Mouse (Mus musculus): ENCODE results near the gene Tbck. TPM values are rescaled to one million over a fixed set of nuclear protein-coding genes. Genes with fewer than 3 reads are reported as not detected.

Gene Tbck
- polyA plus RNA-seq, 1 experiment from 2014 or later: 12.5 TPM

DNA sequence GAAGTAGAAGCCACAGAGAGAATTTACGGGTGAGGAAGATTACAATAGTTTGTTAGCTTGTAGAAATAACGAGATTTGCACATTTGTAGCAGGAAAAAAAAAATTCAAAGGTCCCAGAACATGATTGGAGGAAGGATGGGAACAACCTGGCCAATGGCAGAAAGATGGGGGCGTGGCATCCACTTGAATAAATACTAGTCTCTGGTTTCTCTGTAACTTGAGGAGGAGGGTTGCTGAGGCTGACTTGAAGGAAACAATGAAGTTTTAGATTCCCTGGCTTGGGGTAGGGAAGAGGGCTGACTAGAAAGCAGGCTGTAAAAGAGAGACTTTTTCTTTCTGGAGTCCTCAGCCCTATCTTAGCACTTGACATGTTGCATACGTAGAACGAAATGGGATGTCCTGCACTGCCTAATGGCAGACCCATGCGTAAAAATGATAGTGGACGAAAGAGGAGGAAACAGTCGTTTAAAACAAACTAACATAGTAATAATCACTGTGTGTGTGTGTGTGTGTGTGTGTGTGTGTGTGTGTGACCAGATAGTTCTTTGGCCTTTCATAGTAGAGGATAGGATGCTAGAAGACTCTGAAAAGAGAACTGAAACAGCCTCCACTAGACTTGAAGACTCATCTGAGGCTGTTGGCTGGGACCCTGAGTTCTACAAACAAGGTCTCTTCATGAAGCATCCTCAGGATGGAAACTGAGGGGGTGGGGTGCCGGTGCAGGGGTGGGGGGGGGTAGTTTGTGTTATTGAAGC, 171.7 kb downstream of the Tbck start:
- H3K9ac ChIP-seq: no peak overlapping the region
- 59% methylated on average over 9 of the region's 9 CpGs for WGBS
- H3K9me3 ChIP-seq (replicated peaks): no peaks in the 10 kb centered on the region
- no peak for ATAC-seq (replicated peaks; ENCODE audit: insufficient number of reproducible peaks, insufficient read depth, low FRiP score, low read depth)
- no peaks in the 10 kb centered on the region for H3K36me3 ChIP-seq
- H3K27ac ChIP-seq: no peak overlapping the region
- H3K27me3 ChIP-seq: no peaks in the 10 kb centered on the region
- peaks cover 11% of the 10 kb centered on the region; the same call in 1 of the 2 replicates for H3K4me1 ChIP-seq (replicated peaks)
- H3K4me3 ChIP-seq: no peak overlapping the region
- no peak overlapping the region for H3K4me2 ChIP-seq

DNA sequence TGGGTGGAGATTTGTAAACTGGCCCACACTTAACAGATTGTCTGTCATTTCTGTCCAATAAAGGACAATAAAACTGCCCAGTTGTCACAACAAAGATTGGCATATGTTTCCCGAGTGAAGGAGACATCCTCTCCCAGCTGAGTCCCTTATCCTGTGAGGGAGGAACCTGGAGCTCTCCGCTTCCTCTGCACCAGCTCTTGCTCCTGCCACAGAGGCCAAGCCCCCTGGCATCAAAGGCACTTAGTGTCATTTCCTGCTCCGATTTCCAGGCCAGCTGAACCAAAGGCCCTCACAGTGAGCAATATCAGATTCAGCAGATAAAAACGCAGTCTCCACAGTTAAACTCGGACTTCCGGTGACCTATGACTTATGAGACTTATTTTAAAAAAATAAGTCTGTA, 172.7 kb downstream of the Tbck start:
- Histone ChIP-seq H3K36me3 (no peaks in the 10 kb centered on the region), H3K4me2 (no peak overlapping the region), H3K27me3 (no peaks in the 10 kb centered on the region), H3K27ac (no peak overlapping the region), H3K4me3 (no peak overlapping the region), H3K9me3 (replicated peaks) (no peaks in the 10 kb centered on the region), H3K9ac (no peak overlapping the region), H3K4me1 (replicated peaks) (peaks cover 11% of the 10 kb centered on the region; the same call in 1 of the 2 replicates)
- ATAC-seq (replicated peaks; ENCODE audit: insufficient number of reproducible peaks, insufficient read depth, low FRiP score, low read depth): no peak
- 48% methylated on average over 6 of the region's 6 CpGs for WGBS

DNA sequence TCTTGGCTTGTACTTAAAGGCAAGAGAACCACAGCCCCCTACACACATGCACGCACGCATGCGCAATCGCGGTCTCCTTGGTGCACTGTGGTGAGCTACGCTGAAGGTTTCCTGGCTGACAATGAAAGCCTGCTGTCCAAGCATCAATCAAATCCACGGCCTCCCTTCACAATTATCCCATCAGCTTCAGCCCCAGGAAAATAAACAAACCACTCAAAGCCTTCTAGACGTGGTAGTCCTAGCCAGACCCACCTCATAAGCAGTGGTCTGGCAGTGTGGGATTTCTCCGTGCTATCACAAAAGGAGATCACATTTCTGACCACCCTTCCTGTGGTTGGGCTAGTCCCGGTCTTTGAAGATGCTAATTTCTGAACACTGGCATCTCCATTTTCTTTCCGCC, 174.9 kb downstream of the Tbck start:
- Histone ChIP-seq H3K4me1 (replicated peaks) (0 out of 2 replicates have a peak, but pooled peaks cover 5% of the 10 kb centered on the region), H3K9ac (no peak overlapping the region), H3K36me3 (no peaks in the 10 kb centered on the region), H3K4me3 (no peak overlapping the region), H3K27ac (no peak overlapping the region), H3K27me3 (no peaks in the 10 kb centered on the region), H3K9me3 (replicated peaks) (no peaks in the 10 kb centered on the region), H3K4me2 (no peak overlapping the region)
- ATAC-seq (replicated peaks; ENCODE audit: insufficient number of reproducible peaks, insufficient read depth, low FRiP score, low read depth): no peak
- WGBS: 57% methylated on average over 11 of the region's 11 CpGs

DNA sequence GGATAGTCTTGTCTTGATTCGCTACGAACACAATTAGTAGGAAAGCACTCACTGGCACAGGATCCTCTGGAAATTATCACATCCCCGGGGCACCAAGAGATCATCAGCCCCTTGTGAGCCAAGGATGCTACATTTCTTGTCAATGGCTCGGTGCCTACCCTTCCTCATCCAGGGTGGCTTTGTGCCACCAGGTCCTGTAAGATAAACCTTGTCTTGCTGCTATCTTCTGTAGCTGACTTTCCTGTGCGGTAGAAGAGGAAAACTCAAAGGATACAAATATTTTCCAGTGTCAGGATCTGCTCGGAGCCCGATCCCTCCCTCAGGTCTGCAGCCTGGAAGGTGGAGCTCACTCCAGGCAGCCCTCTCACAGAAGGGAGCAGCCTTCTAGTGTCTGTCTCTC, 175.6 kb downstream of the Tbck start:
- 0 out of 2 replicates have a peak, but pooled peaks cover 5% of the 10 kb centered on the region for H3K4me1 ChIP-seq (replicated peaks)
- H3K36me3 ChIP-seq: no peaks in the 10 kb centered on the region
- no peaks in the 10 kb centered on the region for H3K27me3 ChIP-seq
- H3K4me2 ChIP-seq: no peak overlapping the region
- no peak overlapping the region for H3K4me3 ChIP-seq
- 60% methylated on average over 7 of the region's 7 CpGs for WGBS
- no peak for ATAC-seq (replicated peaks; ENCODE audit: insufficient number of reproducible peaks, insufficient read depth, low FRiP score, low read depth)
- H3K27ac ChIP-seq: no peak overlapping the region
- no peak overlapping the region for H3K9ac ChIP-seq
- no peaks in the 10 kb centered on the region for H3K9me3 ChIP-seq (replicated peaks)

- no peaks in the 10 kb centered on the region for H3K27me3 ChIP-seq
- WGBS: 79% methylated on average over 8 of the region's 8 CpGs
- 0 out of 2 replicates have a peak, but pooled peaks cover 5% of the 10 kb centered on the region for H3K4me1 ChIP-seq (replicated peaks)
- no peak for ATAC-seq (replicated peaks; ENCODE audit: insufficient number of reproducible peaks, insufficient read depth, low FRiP score, low read depth)
- no peaks in the 10 kb centered on the region for H3K9me3 ChIP-seq (replicated peaks)
- H3K27ac ChIP-seq: no peak overlapping the region
- H3K4me3 ChIP-seq: no peak overlapping the region
- no peak overlapping the region for H3K9ac ChIP-seq
- H3K36me3 ChIP-seq: no peaks in the 10 kb centered on the region
- H3K4me2 ChIP-seq: no peak overlapping the region
Measured at GRCm38 (mm10) chr3:132860796-132861195, 176.9 kb downstream of the Tbck start.

DNA sequence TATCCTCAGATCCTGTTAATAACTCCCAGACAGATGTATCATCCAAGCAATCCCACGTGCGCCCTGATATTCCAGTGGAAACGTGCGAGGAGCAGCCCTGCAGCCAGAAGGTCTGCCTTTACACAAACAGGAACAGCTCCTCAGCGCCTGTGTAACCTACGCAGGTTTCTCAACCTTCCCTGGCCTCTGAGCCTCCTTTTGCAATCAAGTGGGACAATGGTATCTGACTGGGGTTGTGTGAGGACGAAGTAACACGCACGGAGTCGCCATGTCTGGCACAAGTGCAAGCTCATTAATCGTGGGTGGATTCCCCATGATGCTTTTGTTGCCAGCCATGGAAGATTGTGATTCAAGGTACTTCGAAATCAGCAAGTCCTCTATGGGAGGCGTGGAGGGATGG, 179.9 kb downstream of the Tbck start:
- no peak for ATAC-seq (replicated peaks; ENCODE audit: insufficient number of reproducible peaks, insufficient read depth, low FRiP score, low read depth)
- Histone ChIP-seq H3K36me3 (no peaks in the 10 kb centered on the region), H3K27me3 (no peaks in the 10 kb centered on the region), H3K4me2 (no peak overlapping the region), H3K9ac (no peak overlapping the region), H3K27ac (no peak overlapping the region), H3K4me3 (no peak overlapping the region), H3K9me3 (replicated peaks) (no peaks in the 10 kb centered on the region), H3K4me1 (replicated peaks) (peaks cover 7% of the 10 kb centered on the region; the same call in 1 of the 2 replicates)
- WGBS: 70% methylated on average over 13 of the region's 13 CpGs

DNA sequence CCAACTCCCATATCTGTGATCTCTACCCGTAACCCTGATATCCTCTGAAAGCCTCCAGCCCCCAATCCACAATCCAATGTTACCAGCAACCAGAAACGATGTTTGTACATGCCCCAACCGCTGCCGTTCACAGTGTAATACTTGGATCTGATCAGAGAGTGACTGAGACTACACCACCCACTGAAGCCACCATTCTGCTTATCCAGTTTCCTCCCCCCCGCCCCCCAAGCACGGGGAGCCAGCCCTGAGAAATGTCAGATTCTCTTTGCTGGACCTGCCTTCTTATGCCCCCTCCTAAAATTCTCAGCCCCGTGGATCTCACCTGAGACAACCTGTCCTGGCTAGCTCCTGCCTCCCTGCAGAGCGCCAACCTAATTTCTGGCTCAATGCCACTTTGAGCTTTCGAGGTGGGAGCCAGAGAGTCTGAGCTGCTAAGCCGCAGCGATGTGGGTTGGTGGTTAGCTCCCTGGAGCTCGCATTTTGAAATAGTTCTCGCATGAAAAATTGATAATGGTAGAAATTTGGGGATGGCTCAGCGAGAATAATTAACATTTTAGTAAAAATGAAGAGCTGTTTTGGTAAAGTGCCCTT, 180.5 kb downstream of the Tbck start:
- H3K4me3 ChIP-seq: no peak overlapping the region
- H3K27ac ChIP-seq: no peak overlapping the region
- H3K4me2 ChIP-seq: no peak overlapping the region
- no peak overlapping the region for H3K9ac ChIP-seq
- ATAC-seq (replicated peaks; ENCODE audit: insufficient number of reproducible peaks, insufficient read depth, low FRiP score, low read depth): no peak
- H3K4me1 ChIP-seq (replicated peaks): peaks cover 10% of the 10 kb centered on the region; the same call in 1 of the 2 replicates
- H3K36me3 ChIP-seq: no peaks in the 10 kb centered on the region
- WGBS: 66% methylated on average over 14 of the region's 14 CpGs
- H3K9me3 ChIP-seq (replicated peaks): no peaks in the 10 kb centered on the region
- H3K27me3 ChIP-seq: no peaks in the 10 kb centered on the region

DNA sequence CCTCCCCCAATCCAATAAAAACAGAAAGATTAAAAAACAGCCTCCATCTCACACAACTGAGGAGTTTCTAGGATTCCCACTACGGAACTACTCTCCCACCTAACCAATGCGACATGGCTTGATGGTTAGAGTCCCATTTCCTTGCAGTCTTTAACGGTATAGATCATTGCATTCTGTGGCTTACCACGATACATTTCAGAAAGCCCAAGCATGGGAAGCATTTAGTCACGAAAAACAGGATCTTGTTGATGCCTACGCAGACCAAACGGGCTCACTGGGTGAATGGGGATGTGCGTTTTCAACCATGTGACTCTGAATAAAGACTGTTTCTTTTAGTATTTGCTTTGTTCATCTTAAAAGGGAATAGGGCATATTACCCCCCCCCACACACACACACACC, 181.0 kb downstream of the Tbck start:
- 80% methylated on average over 8 of the region's 8 CpGs for WGBS

DNA sequence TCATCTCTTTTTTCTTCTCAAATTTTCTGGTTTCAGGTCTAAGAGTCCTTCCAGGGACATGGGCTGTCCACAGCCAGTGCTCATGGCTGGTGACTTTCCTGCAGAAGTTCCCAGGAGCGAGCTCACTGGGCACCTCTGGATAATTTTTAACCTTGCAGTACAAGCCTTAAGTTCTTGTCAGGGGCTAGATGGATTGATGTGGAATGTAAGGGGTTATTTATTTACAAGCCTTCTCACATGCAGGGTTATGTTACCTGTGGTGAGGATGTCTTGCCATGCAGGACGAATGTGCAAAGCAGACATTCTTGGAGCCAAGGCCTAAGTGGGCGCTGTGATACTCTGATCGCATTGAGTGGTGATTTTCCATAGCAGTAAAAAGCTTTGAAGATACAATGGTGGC, 181.7 kb downstream of the Tbck start:
- Histone ChIP-seq H3K27ac (no peak overlapping the region), H3K36me3 (no peaks in the 10 kb centered on the region), H3K9ac (no peak overlapping the region), H3K4me3 (no peak overlapping the region), H3K4me1 (replicated peaks) (peaks cover 5% of the 10 kb centered on the region; the same call in 1 of the 2 replicates), H3K27me3 (no peaks in the 10 kb centered on the region), H3K4me2 (no peak overlapping the region), H3K9me3 (replicated peaks) (no peaks in the 10 kb centered on the region)
- ATAC-seq (replicated peaks; ENCODE audit: insufficient number of reproducible peaks, insufficient read depth, low FRiP score, low read depth): no peak
- 81% methylated on average over 4 of the region's 4 CpGs for WGBS

More for the DNA sequence above, 181.0 kb downstream of the Tbck start:
- Histone ChIP-seq H3K4me1 (replicated peaks) (peaks cover 5% of the 10 kb centered on the region; the same call in 1 of the 2 replicates), H3K4me3 (no peak overlapping the region), H3K36me3 (no peaks in the 10 kb centered on the region), H3K27me3 (no peaks in the 10 kb centered on the region), H3K9me3 (replicated peaks) (no peaks in the 10 kb centered on the region), H3K9ac (no peak overlapping the region), H3K27ac (no peak overlapping the region), H3K4me2 (no peak overlapping the region)
- no peak for ATAC-seq (replicated peaks; ENCODE audit: insufficient number of reproducible peaks, insufficient read depth, low FRiP score, low read depth)

DNA sequence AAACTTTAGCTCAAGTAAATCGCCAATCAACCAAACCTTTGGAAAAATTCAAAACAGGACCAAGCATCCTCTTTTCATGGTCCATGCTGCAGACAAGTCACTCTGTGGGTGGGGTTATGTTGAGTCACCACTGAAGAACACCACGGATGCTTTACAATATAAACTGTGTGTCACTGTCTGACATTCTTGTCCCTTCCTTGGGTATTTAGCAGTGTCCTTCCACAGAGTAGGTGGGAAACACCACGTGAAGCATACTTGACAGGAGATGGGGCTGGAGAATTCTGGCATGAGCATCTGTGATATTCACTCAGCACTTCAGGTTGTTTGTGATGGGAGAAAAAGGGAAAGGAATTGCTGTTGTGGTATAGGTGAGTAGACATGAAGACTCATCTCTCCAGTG, 183.0 kb downstream of the Tbck start:
- Histone ChIP-seq H3K9me3 (replicated peaks) (no peaks in the 10 kb centered on the region), H3K27me3 (no peaks in the 10 kb centered on the region), H3K9ac (no peak overlapping the region), H3K4me1 (replicated peaks) (peaks cover 5% of the 10 kb centered on the region; the same call in 1 of the 2 replicates), H3K4me2 (no peak overlapping the region), H3K4me3 (no peak overlapping the region), H3K36me3 (no peaks in the 10 kb centered on the region), H3K27ac (no peak overlapping the region)
- WGBS: 80% methylated on average over 3 of the region's 3 CpGs
- ATAC-seq (replicated peaks; ENCODE audit: insufficient number of reproducible peaks, insufficient read depth, low FRiP score, low read depth): no peak

DNA sequence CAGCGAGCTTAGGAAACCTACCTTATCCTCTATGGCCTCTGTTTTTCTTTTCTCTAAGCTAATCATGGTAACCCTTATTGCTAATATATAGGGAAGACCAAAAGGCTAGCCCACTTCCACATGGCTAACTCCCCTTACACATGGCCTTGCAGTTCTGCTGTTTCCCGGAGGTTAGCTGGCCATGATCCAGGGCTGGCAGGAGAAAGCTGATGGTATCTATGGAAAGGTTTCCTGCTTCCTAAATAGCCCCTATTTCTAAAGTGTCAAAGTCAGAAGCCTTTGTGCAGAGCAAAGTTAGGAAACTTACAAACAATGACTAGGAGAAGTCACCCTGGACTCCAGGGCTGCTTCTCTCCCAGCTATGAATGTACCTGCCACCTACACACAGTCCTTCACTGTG, 184.9 kb downstream of the Tbck start:
- Histone ChIP-seq H3K27ac (no peak overlapping the region), H3K4me2 (no peak overlapping the region), H3K4me3 (no peak overlapping the region), H3K36me3 (no peaks in the 10 kb centered on the region), H3K9me3 (replicated peaks) (no peaks in the 10 kb centered on the region), H3K4me1 (replicated peaks) (peaks cover 5% of the 10 kb centered on the region; the same call in 1 of the 2 replicates), H3K27me3 (no peaks in the 10 kb centered on the region), H3K9ac (no peak overlapping the region)
- ATAC-seq (replicated peaks; ENCODE audit: insufficient number of reproducible peaks, insufficient read depth, low FRiP score, low read depth): no peak
- 42% methylated on average over 2 of the region's 2 CpGs for WGBS

DNA sequence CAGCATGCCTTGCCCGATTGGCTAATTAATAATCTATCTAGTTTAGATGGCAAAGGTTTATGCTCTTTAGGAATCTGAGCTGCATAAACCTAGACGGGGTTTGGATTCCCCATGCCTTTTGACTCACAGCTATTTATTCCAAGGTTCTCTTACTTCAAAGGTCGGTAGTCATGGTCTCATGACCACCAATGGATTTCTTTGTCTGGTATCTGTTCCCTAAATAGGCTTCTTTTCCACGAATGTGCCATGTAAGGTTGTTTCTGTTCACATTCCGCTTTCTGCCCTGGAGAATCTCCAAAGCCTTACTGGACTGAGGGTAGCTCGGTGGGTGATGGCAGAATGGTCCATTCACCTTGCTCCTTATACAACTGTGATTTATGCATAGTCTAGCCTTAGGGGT, 186.1 kb downstream of the Tbck start:
- Histone ChIP-seq H3K27me3 (no peaks in the 10 kb centered on the region), H3K4me2 (no peak overlapping the region), H3K9me3 (replicated peaks) (no peaks in the 10 kb centered on the region), H3K36me3 (no peaks in the 10 kb centered on the region), H3K4me1 (replicated peaks) (peaks cover 5% of the 10 kb centered on the region; the same call in 1 of the 2 replicates), H3K4me3 (no peak overlapping the region), H3K9ac (no peak overlapping the region), H3K27ac (no peak overlapping the region)
- ATAC-seq (replicated peaks; ENCODE audit: insufficient number of reproducible peaks, insufficient read depth, low FRiP score, low read depth): no peak
- 77% methylated on average over 6 of the region's 6 CpGs for WGBS

Data from heart, embryonic 15.5 days (tissue).